Mouse (Mus musculus) ES-E14 (cell line): ENCODE measurements around the gene Efna5.

ENCODE experiments used
- CHD2 ChIP-seq: IDR thresholded peaks from 2 replicates; pipeline ENCODE4 v1.6.1; 2014; ENCODE audit warnings: mild to moderate bottlenecking, low read depth, low read length, inconsistent platforms
- MAFK ChIP-seq: IDR thresholded peaks from 2 replicates; pipeline ENCODE4 v1.6.1; 2014; ENCODE audit warnings: mild to moderate bottlenecking, low read depth, low read length, inconsistent platforms; ENCODE audit not compliant: insufficient read depth

GRCm38 (mm10) chr17:62657832-62658630 lies 223.1 kb downstream of the Efna5 start:
- TF ChIP-seq MAFK (no peak), CHD2 (no peak)
